Mouse (Mus musculus) brain, adult 10 weeks (tissue): ENCODE measurements around the gene Zfp97. TPM values are rescaled to one million over a fixed set of nuclear protein-coding genes. Genes with fewer than 3 reads are reported as not detected.

Experiments
- polyA plus RNA-seq: library from polyadenylated mRNA; stranded (reverse); fragments of 350-450 nt; fragmentation: Illumina TruSeq; extraction: RNeasy Lipid Tissue Mini Kit (QIAGEN cat#74804); gene quantifications from one replicate; pipeline ENCODE4 v1.2.3, GENCODE M21; 2015; ENCODE audit warnings: low read depth, low replicate concordance

The Zfp97 gene
- polyA plus RNA-seq: 5.1 TPM

GRCm38 (mm10) chr17:17120830-17121502 is at the start of gene Zfp97:
Gene Zfp97, plus strand, starts transcription at chr17:17121415.

Other genes starting within 250 kb of the Zfp97 start
- 4.3 TPM for gene Zfp960, start 57.3 kb upstream of the Zfp97 start, polyA plus RNA-seq